Mouse (Mus musculus): ENCODE results near the gene Uggt2.

The Uggt2 gene

DNA sequence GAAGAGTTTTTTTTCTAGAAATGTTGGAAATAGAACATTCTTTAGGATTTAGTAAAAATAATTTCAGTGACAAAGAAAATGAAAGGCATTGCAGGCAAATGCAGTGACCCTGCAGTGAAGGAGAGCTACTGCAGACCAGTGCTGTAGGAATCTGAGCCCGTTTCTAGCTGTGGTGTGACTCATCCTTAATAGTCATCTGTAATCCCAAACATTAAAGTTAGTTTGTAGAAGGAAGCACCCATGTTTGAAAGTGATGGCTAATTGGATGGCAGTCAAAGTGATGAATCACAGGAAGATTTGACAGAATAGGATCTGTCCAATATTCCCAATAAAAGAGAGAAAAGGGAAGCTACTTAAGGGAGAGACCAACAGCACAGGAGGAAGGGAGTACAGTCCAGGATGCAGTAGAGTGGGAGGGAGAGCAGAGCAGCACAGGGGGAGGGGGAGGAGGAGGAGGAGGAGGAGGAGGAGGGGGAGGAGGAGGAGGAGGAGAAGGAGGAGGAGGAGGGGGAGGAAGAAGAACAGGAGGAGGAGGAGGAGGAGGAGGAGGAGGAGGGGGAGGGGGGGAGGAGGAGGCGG, 71.5 kb downstream of the Uggt2 start:
- no peak for DNase-seq

DNA sequence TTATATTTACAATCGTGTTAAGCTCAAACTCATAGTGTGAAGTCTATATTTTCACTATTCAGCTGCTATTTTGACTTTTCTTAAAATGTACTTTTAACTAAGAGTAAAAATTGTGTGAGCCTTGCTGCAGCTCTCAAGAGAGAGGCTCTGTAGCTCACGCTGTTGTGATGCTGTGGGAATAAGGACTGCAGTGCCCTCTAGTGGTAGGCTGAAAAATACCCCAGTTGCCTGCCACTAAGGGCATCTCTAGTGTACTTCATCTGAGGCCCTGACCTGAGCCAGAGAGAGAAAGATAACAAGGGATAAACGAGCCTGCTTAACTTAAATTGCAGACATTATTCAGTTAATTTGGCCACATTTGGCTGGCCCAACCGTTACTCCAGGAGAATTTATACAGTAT, 72.1 kb downstream of the Uggt2 start:
- DNase-seq: peak; percentile 77

DNA sequence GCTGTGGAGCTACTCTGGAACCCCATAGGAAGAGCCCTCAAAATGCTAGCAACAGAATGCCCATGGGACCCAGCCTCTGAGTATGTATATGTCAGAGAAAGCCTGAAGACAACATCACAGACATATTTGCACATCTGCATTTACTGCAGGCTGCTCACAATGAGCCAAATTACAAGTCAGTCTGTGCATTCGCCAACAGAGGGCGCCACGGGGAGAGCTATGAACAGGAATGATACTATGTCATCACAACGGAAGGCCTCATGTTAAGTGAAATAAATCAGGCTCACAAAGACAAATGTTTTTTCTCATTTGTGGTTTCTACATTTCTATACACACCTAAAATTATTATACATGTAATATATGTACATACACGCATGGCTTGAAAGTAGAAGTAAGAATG, 73.3 kb downstream of the Uggt2 start:
- DNase-seq: peak; percentile 41

DNA sequence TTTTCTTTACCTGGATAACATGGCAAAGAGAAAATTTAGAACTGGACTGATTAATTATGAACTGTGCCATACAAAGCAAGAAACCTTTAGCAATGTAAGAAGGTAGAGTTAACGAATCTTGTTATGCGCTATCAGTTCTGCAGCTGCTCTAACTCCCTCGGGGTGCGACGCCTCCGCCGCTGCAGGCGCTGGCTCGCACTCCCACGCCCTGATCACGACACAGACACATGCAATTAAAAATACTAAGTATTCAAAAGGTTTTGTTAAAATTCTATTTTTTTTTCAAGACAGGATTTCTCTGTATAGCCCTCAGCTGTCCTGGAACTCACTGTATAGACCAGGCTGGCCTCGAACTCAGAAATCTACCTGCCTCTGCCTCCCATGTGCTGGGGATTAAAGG, 85.7 kb downstream of the Uggt2 start:
- DNase-seq: no peak

DNA sequence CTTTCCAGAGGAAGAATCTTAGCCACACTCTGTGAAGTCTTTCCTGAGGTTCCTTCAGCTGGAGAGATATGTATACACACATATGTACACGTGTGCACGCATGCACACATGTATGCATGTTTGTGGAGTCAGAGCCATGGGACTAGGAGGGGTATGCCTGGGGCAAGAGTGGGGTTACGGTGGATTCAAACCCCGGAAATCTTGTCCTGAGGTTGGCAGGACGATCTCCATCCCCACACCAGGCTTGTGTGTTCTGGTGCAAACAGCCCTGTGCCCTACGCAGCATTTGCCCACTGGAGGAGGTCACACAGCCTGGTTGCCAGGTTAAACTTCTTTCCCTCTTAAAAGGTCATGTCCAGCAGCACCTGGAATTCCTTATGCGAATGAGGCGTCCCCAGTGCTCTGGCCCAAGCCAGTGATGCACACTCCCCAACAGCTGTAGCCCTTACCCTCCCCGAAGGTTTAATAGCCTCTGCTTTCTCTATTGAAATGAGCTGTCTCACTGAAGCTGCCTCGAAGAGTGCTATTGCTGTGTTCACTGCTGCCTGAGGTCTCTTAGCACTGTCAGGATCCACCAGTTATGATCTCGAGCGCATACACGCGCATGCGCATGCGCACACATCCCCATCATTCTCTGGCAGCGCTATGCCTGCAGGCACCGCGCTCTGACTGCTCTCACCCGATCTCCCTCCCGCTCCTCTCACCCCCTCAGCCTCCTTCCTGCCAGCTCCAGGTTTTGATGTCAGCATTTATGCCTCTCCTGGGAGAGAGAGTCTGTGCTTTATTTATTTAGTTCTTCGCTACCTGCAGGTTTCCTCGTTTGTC, 86.4 kb downstream of the Uggt2 start:
- DNase-seq: peak; percentile 48

DNA sequence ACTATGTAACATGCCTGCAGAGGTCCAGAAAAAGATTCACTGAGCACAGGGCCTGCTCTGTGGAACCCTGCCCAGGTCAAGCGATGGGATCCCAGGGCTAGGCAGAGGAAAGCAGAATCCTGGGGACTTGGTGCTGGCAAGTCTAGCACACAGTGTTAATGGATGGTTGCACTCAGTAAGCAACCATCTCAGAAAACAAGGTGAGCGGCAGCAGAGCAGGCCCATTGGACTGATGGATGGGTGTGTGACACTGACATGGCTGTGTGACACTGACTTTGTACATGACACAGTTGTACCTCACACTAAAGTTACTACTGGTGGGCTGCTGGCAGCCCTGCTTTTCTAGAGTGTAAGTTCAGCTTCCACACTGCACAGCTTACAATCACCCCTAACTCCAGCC, 89.7 kb downstream of the Uggt2 start:
- DNase-seq: no peak

DNA sequence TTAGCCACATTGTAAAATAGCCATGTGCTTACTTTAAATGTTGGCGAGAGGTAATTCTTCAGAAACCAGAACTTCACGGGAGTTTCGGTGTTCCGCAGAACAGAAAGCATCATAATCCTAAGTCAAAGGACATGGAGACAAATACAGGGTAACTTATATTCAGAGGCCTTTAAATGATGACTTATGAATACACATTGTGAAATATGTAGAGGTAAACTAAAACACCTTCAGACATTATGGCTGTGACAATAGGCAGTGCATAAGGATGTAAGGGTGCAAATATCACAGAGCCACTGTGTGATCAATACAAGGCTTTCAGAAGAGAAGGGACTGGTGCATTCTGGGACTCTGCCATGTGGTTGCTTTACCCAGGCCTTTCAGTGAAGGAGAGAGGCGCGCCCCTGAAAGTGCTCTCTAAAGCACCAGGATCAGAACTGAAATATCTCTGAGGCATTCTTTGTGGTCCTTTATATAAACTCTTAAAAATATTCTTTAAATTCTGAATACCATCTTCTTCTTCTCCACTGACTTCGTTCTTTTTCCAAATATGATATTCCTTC, 91.1 kb downstream of the Uggt2 start:
- DNase-seq: no peak

DNA sequence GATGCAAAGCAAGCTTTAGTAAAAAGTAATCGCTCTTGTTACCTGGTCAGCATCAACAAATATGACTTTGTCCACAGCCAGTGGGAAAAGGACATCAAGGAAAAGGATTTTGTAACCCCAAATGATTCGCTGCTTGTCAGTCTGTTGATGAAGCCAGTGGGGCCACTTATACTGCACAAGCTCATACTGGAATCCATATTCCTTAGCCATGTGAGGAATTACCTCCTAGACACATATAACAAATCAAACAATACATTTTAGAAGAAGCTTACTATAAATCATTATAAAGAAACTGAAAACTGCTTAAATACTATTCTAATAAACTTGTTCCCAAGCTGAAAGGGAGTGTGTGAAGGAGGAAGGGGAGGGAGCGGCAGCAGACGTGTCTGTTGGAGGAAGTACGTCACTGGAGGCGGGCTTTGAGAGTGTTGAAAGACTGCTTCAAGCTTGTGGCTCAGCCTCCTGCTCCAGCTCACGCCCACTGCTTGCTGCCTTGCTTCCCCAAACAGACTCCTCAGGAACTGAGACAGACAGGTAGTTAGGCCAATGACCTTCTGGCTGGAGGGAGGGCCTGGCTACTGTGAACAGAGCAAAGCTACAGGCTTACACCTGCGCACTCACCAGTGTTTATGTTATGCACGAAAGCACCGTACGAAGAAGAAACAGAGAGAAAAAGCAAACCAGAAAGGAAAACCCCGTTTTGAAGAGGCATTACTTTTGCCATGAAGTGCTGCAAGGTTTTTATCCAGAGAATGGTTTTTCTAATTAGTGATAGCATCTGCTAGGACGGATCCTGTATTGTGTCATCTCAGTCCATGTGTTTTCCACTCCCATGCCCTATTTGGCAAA, 91.9 kb downstream of the Uggt2 start:
- DNase-seq: peak; percentile 95

DNA sequence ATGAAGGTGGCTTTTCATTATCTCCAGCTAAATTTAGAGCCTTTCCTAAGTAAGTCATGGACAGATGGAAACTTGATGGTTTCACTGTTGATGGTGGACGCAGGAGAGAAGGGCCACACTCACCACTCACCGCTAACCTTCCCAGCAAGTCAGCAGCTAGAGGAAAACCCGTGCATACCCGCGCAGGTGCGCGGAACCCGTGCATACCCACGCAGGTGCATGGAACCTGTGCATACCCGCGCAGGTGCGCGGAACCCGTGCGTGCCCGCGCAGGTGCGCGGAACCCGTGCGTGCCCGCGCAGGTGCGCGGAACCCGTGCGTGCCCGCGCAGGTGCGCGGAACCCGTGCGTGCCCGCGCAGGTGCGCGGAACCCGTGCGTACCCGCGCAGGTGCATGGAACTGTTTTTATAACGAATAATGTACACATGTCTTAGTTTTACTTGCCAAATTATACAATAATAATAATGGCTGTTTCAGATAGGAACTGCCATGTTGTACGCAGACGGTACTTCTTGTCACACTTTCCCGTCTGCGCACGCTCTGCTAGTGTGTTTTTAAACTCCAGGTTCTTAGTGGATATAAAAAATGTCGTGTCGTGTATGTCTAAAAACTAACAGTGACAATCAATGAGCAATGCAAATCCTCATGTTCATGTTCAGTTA, 92.7 kb downstream of the Uggt2 start:
- DNase-seq: peak; percentile 29

DNA sequence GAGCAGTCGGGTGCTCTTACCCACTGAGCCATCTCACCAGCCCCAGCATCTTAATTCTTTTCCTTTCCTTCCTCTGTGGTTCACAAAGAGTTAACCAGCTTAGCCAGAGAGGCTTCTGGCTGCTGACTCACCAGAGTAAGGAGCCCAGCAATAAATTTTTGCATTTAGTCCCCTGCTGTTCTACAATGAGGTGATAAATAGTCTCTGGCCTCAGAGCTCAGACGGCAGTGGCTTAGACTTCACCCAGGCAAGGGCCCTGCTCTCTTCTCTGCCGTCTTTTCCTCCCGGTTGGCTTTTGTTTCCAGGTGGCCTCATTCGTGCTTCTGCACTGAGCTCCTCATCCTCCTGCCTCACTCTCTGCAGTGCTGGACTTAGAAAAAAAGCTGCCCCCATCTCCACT, 93.4 kb downstream of the Uggt2 start:
- no peak for DNase-seq

DNA sequence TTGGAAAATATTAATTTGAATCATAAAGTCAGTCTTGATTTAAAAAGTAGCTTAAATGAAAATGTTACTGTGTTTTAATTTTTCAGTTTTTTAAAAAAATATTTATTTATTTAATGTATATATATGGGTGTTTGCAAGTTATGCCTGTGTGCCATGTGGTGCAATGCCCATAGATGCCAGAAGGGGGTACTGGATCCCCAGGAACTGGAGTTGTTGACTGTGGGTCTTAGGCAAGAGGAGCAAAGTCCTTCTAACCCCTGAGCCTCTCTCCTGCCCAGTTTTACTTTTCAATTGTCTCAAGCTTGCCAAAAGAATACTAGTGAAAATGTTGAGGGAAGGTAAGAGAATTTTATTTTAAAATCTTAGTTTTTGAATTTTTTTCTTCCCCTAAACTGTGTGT, 95.9 kb downstream of the Uggt2 start:
- DNase-seq: peak; percentile 66

DNA sequence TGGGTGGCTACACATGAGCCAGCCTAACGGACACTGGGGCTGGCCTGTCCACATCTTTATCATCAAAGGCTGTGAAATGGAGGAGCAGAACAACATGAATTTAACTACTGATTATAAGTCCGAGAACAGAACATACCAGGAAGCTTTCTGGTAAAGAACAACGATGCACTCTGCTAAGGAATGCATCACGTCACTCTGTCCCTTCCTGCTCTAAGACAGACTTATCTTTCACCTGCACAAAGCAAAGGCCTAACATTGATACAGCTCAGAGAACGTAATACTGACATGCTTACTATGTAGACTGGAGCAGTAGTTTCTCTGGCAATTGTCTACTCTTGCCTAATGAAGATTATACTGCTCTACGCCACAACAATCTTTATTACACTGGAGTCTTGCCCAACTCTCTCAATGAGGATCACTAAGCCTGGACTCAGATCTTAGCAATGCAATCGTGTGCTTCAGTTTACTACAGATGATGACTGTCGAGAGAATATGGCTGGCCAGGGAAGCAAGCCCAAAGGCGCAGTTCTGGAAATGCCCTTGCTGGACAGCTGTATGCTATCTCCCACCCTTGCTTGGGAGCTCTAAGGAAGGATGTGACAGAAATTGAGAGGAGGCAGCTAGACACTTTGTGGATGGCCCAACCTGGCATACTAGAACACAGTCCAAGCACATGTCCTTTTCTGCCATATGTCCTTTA, 103.9 kb downstream of the Uggt2 start:
- no peak for DNase-seq

DNA sequence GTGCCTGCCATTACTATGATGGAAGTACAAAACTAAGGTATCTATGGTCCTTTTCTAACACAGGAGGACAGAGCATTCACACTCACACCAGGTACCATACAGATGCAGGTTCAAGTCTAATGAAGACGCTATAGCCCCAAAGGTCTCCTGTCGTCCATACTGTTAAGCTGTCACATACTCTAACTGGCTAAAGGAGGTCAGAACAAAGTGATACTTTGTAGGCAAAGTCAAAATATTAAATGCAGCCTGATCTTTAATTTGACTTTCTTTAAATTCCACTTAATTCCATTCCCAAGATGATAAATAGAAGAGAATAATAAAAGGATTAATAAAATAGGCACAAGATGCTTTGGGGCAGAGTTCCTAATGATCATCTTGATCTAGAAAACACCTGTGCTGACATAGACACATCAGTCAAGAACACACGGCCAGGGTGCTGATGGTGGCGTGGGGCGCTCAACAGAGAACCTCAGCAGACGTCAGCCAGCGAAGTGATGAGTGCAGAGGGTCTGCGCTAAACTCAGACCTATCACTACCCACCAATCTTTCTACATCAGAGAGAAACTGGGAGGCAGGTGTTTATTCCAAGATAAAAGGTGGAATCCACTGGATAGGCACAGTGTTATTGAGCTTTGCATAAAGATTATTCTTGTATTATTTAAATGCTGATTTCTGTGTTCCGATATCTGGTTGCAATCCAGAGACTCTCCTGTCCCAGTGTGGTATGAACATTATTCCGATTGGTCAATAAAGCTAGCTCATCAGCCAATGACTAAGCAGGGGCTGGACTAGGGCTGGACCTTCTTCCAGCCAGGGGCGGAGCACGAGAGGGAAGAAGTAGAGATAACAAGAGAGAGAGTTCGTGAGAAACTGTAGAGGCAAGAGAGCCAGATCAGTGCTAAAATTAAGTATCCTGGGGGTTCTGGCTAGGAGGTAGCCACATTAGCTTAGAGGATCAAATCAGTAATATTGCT, 111.4 kb downstream of the Uggt2 start:
- DNase-seq: no peak

DNA sequence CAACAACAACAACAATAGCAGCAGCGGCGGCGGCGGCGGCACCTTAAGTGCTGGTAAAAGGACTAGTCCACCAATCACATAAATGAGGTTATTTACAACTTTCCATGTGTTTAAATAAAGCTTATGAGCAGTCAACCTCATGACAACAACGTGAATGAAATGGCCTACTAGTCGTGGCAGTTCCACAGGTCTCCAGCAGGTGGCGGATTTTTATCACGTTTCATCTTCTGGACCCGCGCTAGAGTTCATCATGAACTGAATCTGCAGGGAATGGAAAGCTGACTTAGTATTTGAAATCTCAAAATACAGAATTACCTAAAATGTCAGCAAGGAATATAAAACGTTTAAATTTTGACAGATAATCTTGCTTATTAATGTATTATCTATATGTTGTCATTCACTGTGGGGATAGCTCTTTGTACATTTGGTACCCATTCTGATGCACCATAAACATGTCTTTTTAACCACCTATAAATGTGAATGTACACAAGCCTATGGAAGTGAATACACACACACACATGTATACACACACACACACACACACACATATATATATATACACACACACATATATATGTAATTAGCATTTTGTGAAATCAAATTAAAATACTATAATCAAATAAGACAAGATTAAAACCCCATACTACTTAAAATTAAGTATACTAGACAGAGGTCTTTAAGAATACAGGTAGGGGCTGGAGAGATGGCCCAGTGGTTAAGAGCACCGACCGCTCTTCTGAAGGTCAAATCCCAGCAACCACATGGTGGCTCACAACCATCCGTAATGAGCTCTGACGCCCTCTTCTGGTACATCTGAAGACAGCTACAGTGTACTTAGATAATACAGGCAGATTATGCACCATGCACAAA, 112.3 kb downstream of the Uggt2 start:
- DNase-seq: peak; percentile 81

DNA sequence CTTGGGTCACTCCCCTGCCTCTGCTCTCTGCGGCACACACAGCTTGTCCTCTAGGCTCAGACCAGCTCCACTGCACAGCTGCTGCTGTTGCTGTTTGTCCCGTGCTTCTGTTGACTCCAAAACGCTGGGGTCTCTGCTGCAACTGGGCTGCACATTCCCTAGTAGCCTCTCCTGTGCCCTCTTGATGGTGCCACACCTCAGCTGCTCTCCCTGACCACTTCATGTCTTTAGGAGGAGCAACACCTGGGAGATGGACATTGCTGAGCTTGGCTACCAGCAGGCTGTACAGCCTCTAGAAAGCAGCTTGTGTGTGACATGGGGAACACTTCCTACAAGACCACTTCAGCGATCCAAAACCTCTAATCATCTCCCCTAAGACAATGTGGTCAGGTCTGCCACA, 115.1 kb downstream of the Uggt2 start:
- no peak for DNase-seq

DNA sequence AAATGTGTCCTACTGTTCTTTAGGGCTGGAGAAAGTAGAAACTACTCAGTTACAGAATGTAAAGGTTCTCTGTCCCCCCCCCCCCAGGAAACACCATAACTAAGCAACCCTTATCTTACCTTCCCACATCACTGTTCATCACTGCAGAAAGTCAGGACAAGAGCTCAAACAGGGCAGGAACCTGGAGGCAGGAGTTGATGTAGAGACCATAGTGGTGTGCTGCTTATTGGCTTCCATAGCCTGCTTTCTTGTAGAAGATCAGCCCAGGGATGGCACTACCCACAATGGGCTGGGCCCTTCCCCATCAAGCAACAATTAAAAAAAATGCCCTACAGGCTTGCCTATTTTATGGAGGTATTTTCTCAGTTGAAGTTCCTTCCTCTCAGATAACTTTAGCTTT, 115.8 kb downstream of the Uggt2 start:
- no peak for DNase-seq

DNA sequence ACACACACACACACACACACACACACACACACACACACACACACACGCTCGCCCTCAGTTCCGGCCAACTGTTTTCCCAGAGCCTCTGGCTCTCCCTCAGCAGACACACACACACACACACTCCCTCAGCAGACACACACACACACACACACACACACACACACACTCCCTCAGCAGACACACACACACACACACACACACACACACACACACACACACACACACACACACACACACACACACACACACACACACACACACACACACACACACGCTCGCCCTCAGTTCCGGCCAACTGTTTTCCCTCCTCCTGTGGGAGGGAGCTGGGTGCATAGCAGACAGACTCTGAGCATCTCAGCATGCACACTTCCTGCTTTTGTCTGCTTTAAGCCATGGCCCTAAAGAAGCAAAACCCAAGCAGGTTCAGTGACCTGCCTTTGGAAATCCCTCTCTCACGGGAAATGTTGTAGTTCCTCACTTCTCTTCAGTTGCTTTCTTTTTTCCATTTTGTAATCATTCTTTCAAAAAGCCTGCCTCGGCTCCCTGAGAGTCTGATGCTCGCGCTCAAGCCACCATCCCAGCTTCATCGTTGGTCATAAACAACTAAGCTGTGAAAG, 116.7 kb downstream of the Uggt2 start:
- peak; percentile 54 for DNase-seq

DNA sequence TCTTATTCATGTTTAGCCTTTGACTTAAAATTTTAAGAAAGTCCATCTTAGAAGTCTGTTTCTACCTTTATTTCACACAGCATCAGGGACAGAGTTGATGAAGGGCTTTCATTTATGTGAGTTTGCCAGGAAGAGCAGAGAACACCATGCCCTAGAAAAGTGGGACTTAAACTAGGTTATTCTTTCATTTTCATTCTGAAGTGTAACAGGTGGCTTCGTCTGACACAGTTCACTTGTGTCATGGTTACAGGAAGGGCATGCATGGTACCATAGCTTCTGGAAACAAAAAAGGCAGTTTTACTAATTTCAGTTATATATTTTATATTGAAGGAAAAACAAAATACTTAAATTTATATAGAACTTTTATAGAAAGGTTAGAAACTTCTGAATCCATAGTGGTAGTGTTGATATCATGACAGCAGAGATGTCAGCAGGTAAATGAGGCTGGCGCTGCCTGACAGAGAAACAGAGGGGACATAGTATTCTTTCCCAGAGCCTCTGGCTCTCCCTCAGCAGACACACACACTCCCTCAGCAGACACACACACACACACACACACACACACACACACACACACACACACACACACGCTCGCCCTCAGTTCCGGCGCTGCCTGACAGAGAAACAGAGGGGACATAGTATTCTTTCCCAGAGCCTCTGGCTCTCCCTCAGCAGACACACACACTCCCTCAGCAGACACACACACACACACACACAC, 117.4 kb downstream of the Uggt2 start:
- peak; percentile 11 for DNase-seq

DNA sequence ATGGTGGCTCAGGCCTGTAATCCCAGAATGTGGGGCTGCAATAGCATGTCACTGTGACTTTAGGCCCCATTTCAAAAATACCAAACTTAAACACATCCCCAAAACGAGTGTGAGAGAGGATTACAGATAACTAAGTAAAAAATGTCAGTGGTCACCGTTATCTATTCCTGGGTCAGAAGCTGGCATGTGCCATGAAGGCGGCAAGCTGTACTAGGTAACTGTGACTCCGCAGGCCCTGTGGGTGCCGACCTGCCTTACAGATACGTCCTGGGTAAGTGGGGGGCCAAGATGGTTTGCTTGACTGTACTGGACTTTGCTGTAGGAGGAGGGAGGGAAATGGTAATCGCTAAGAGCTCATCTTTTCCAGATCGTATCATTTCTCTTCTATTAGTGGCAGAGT, 118.3 kb downstream of the Uggt2 start:
- peak; percentile 15 for DNase-seq
